Comparison of ENCODE assay signal across 8 mouse cellular contexts in genomic region chr2:122367701-122368080, GRCm38 (mm10). TPM values are rescaled to one million over a fixed set of nuclear protein-coding genes. Genes with fewer than 3 reads are reported as not detected.
DNase-seq lines count a peak whose midpoint lies in the region; ATAC-seq and TF ChIP-seq lines count a peak whose summit lies in the region.

No protein-coding gene starts in this region.

- TF ChIP-seq CTCF in intestine, postnatal 0 days (IDR thresholded peaks at IDR 0.05; ENCODE audit: low read depth), result no peak

- peaks cover 15% of the 10 kb centered on the region for H3K4me1 ChIP-seq in lung, embryonic 15.5 days
- peaks cover 48% of the 10 kb centered on the region for H3K4me1 ChIP-seq in forebrain, embryonic 10.5 days
- H3K4me1 ChIP-seq in intestine, postnatal 0 days (replicated peaks; ENCODE audit: control insufficient read depth, insufficient read depth, low read length), result 0 out of 2 replicates have a peak, but pooled peaks cover 4% of the 10 kb centered on the region
- peaks cover 26% of the 10 kb centered on the region for H3K4me1 ChIP-seq in neural tube, embryonic 14.5 days (ENCODE audit: control insufficient read depth, insufficient read depth, low read length)

- H3K4me2 ChIP-seq in lung, embryonic 15.5 days, result peak overlapping the region; percentile 92
- peak overlapping the region; percentile 99 for H3K4me2 ChIP-seq in intestine, postnatal 0 days (replicated peaks; ENCODE audit: low read depth)
- peak overlapping the region; percentile 83 for H3K4me2 ChIP-seq in neural tube, embryonic 14.5 days (ENCODE audit: low read depth, low read length)

- no peaks in the 10 kb centered on the region for H3K9me3 ChIP-seq in lung, embryonic 15.5 days
- H3K9me3 ChIP-seq in forebrain, embryonic 10.5 days, result no peaks in the 10 kb centered on the region
- H3K9me3 ChIP-seq in intestine, postnatal 0 days (ENCODE audit: control insufficient read depth), result no peaks in the 10 kb centered on the region
- no peaks in the 10 kb centered on the region for H3K9me3 ChIP-seq in neural tube, embryonic 14.5 days (ENCODE audit: control insufficient read depth, low read length)

- H3K27me3 ChIP-seq in lung, embryonic 15.5 days, result 0 out of 2 replicates have a peak, but pooled peaks cover 4% of the 10 kb centered on the region
- H3K27me3 ChIP-seq in forebrain, embryonic 10.5 days (ENCODE audit: poor library complexity, severe bottlenecking), result peaks cover 30% of the 10 kb centered on the region
- H3K27me3 ChIP-seq in intestine, postnatal 0 days (replicated peaks; ENCODE audit: control insufficient read depth, insufficient read depth, low read length), result no peaks in the 10 kb centered on the region
- no peaks in the 10 kb centered on the region for H3K27me3 ChIP-seq in neural tube, embryonic 14.5 days (ENCODE audit: control insufficient read depth, insufficient read depth, low read length)

- 15% methylated on average over 4 of the region's 4 CpGs for WGBS in lung, embryonic 15.5 days
- whole genome bisulfite sequencing in forebrain, embryonic 10.5 days, result 17% methylated on average over 4 of the region's 4 CpGs
- WGBS in intestine, postnatal 0 days, result 24% methylated on average over 4 of the region's 4 CpGs
- WGBS in neural tube, embryonic 14.5 days, result 5% methylated on average over 4 of the region's 4 CpGs

- H3K36me3 ChIP-seq in lung, embryonic 15.5 days, result peaks cover 8% of the 10 kb centered on the region; the same call in 1 of the 2 replicates
- peaks cover 20% of the 10 kb centered on the region for H3K36me3 ChIP-seq in forebrain, embryonic 10.5 days (replicated peaks)
- H3K36me3 ChIP-seq in intestine, postnatal 0 days (ENCODE audit: control insufficient read depth, insufficient read depth), result no peaks in the 10 kb centered on the region
- H3K36me3 ChIP-seq in neural tube, embryonic 14.5 days (ENCODE audit: control insufficient read depth, insufficient read depth, low read length), result no peaks in the 10 kb centered on the region

- peak overlapping the region; percentile 91 for H3K4me3 ChIP-seq in lung, embryonic 15.5 days
- peak overlapping the region; percentile 98 for H3K4me3 ChIP-seq in forebrain, embryonic 10.5 days
- H3K4me3 ChIP-seq in intestine, postnatal 0 days (ENCODE audit: low read depth, low read length), result peak overlapping the region; percentile 81
- peak overlapping the region; percentile 92 for H3K4me3 ChIP-seq in neural tube, embryonic 14.5 days (ENCODE audit: low read depth, low read length)

- H3K27ac ChIP-seq in lung, embryonic 15.5 days, result no peak overlapping the region
- H3K27ac ChIP-seq in forebrain, embryonic 10.5 days, result peak overlapping the region; percentile 96
- no peak overlapping the region for H3K27ac ChIP-seq in intestine, postnatal 0 days (ENCODE audit: low read depth, low read length)
- no peak overlapping the region for H3K27ac ChIP-seq in neural tube, embryonic 14.5 days (ENCODE audit: low read depth, low read length)

- peak overlapping the region; percentile 92 for H3K9ac ChIP-seq in lung, embryonic 15.5 days
- no peak overlapping the region for H3K9ac ChIP-seq in intestine, postnatal 0 days (ENCODE audit: low read depth, low read length)
- peak overlapping the region; percentile 92 for H3K9ac ChIP-seq in neural tube, embryonic 14.5 days (replicated peaks; ENCODE audit: low read depth, low read length)

- no peak for ATAC-seq in lung, embryonic 15.5 days (ENCODE audit: borderline replicate concordance, extremely low read depth, low FRiP score, low TSS enrichment)
- ATAC-seq in intestine, postnatal 0 days, result no peak
- ATAC-seq in neural tube, embryonic 14.5 days (ENCODE audit: low read depth), result no peak

- no peak for DNase-seq in lung, postnatal 36 days
- DNase-seq in forebrain, embryonic 10.5 days (ENCODE audit: extremely low spot score, low spot score), result no peak
- no peak for DNase-seq in urinary bladder, postnatal 14 days (ENCODE audit: low spot score)
- no peak for DNase-seq in kidney, postnatal 36 days
- no peak for DNase-seq in c-Kit-positive CD71-positive TER-119-positive erythroid progenitor cells, embryonic 14.5 days (ENCODE audit: low spot score)

RNA-seq across cellular contexts. Expression of gene Shf, which starts 1.3 kb away (rescaled TPM):
- polyA plus RNA-seq in lung, embryonic 15.5 days (2015; fragmentation: Nextera tagmentation; extraction: Ambion mirVana), result 2.1 and 2.9 TPM in 2 replicates
- 3.3 and 4.6 TPM in 2 replicates for polyA plus RNA-seq in forebrain, embryonic 10.5 days (2016; fragmentation: Nextera tagmentation; extraction: Ambion mirVana)
- 1.8 and 2.0 TPM in 2 replicates for polyA plus RNA-seq in intestine, postnatal 0 days (2015; fragmentation: Nextera tagmentation; extraction: Ambion mirVana)
- 16.7 and 17.5 TPM in 2 replicates for polyA plus RNA-seq in neural tube, embryonic 14.5 days (2014; fragmentation: Nextera tagmentation; extraction: Ambion mirVana)

RNA-seq across cellular contexts. Expression of gene Duox1, which starts 52.2 kb away (rescaled TPM):
- 0.04 and 0.10 TPM in 2 replicates for polyA plus RNA-seq in lung, embryonic 15.5 days (2015; fragmentation: Nextera tagmentation; extraction: Ambion mirVana)
- 0.05 TPM in 1 of 2 replicates, not detected in the other for polyA plus RNA-seq in forebrain, embryonic 10.5 days (2016; fragmentation: Nextera tagmentation; extraction: Ambion mirVana)
- polyA plus RNA-seq in intestine, postnatal 0 days (2015; fragmentation: Nextera tagmentation; extraction: Ambion mirVana), result 0.07 TPM in 1 of 2 replicates, not detected in the other
- 0.13 and 0.15 TPM in 2 replicates for polyA plus RNA-seq in neural tube, embryonic 14.5 days (2014; fragmentation: Nextera tagmentation; extraction: Ambion mirVana)

RNA-seq across cellular contexts. Expression of gene Duoxa1, which starts 54.2 kb away (rescaled TPM):
- 0.20 and 0.35 TPM in 2 replicates for polyA plus RNA-seq in lung, embryonic 15.5 days (2015; fragmentation: Nextera tagmentation; extraction: Ambion mirVana)
- not detected in 2 replicates for polyA plus RNA-seq in forebrain, embryonic 10.5 days (2016; fragmentation: Nextera tagmentation; extraction: Ambion mirVana)
- polyA plus RNA-seq in intestine, postnatal 0 days (2015; fragmentation: Nextera tagmentation; extraction: Ambion mirVana), result not detected in 2 replicates
- polyA plus RNA-seq in neural tube, embryonic 14.5 days (2014; fragmentation: Nextera tagmentation; extraction: Ambion mirVana), result 0.32 TPM in 1 of 2 replicates, not detected in the other

RNA-seq across cellular contexts. Expression of gene Slc28a2, which starts 58.6 kb away (rescaled TPM):
- polyA plus RNA-seq in lung, embryonic 15.5 days (2015; fragmentation: Nextera tagmentation; extraction: Ambion mirVana), result 0.16 and 0.31 TPM in 2 replicates
- not detected in 2 replicates for polyA plus RNA-seq in forebrain, embryonic 10.5 days (2016; fragmentation: Nextera tagmentation; extraction: Ambion mirVana)
- polyA plus RNA-seq in intestine, postnatal 0 days (2015; fragmentation: Nextera tagmentation; extraction: Ambion mirVana), result 67.7 and 75.5 TPM in 2 replicates
- polyA plus RNA-seq in neural tube, embryonic 14.5 days (2014; fragmentation: Nextera tagmentation; extraction: Ambion mirVana), result 0.14 TPM in 1 of 2 replicates, not detected in the other
